Mouse (Mus musculus): ENCODE measurements at regions not wholly inside any gene's neighbourhood (a gene's known extent, or its start where the extent isn't known, plus 50 kb on each side); places are given as distances from the start of the nearest gene placed in this dataset.
A peak's percentile ranks its signal among the peaks of the same experiment; 100 is the strongest.

DNA sequence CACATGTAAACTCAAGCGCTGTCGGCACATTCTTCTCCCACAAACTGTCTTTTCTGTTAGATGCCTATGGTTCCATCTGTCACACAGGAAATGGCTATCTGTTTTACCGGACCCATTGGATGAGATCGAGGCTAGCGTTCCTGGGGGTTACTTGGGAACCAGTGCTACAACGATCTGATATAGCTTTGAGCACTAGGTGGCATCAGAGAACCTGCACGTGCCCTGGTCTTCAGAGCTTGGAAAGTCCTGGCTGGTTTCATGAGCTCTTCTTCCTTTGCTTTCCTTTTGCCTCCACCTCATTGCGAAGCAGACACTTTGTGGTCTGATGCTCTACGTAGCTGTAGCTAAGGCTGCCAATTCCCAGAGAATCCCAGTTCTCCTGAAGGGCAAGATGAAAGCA lies 123.8 kb upstream of the Cyyr1 start:
- peak; percentile 62; the same call in 1 of the 2 replicates for TF ChIP-seq CTCF (IDR thresholded peaks at IDR 0.05; ENCODE audit: borderline replicate concordance, insufficient read depth, low read depth, low read length)
- no peak for TF ChIP-seq POLR2A (IDR thresholded peaks at IDR 0.05; ENCODE audit: borderline replicate concordance, insufficient read depth, low read length)

Measured in cerebellum, adult 2 months (tissue).